Mouse (Mus musculus) kidney, postnatal 0 days (tissue): ENCODE results near the gene Kel. TPM values are rescaled to one million over a fixed set of nuclear protein-coding genes. Genes with fewer than 3 reads are reported as not detected.

Experiments used
- ATAC-seq: fragments of 200-750 bp; cut with Nextera tagmentation; replicated peaks from 2 replicates; pipeline ENCODE4 v1.8.0; 2017; ENCODE audit warnings: low read depth, moderate number of reproducible peaks, moderate TSS enrichment, moderate library complexity; ENCODE audit not compliant: low FRiP score
- DNase-seq: peaks from one replicate; pipeline ENCODE4 v3.0.0-alpha.2; 2016; ENCODE audit warnings: low spot score
- H3K27ac ChIP-seq: fragments of 300-500 bp; sonication (generic); 2 replicates; pipeline ENCODE4 v1.5.1; 2014; ENCODE audit warnings: mild to moderate bottlenecking
- H3K27me3 ChIP-seq: fragments of 300-500 bp; sonication (generic); 2 replicates; pipeline ENCODE4 v1.6.1; 2014; ENCODE audit warnings: low read length, mixed read lengths; ENCODE audit not compliant: insufficient read depth
- H3K36me3 ChIP-seq: fragments of 300-500 bp; sonication (generic); 2 replicates; pipeline ENCODE4 v1.6.1; 2014; ENCODE audit warnings: low read length, mixed read lengths; ENCODE audit not compliant: insufficient read depth
- H3K4me1 ChIP-seq: fragments of 300-500 bp; sonication (generic); replicated peaks from 2 replicates; pipeline ENCODE4 v1.6.1; 2014; ENCODE audit warnings: antibody characterized with exemption, low read length, mixed read lengths; ENCODE audit not compliant: insufficient read depth
- H3K4me2 ChIP-seq: fragments of 300-500 bp; sonication (generic); 2 replicates; pipeline ENCODE4 v1.6.1; 2014; ENCODE audit warnings: mild to moderate bottlenecking, low read length, moderate library complexity, mixed read lengths
- H3K4me3 ChIP-seq: fragments of 300-500 bp; sonication (generic); replicated peaks from 2 replicates; pipeline ENCODE4 v1.5.1; 2014; ENCODE audit warnings: low read depth, low read length
- H3K9ac ChIP-seq: fragments of 300-500 bp; sonication (generic); 2 replicates; pipeline ENCODE4 v1.6.1; 2014; ENCODE audit warnings: low read depth, low read length
- H3K9me3 ChIP-seq: fragments of 300-500 bp; sonication (generic); replicated peaks from 2 replicates; pipeline ENCODE4 v1.6.1; 2016; ENCODE audit warnings: low read length, inconsistent platforms, mixed read lengths
- CTCF ChIP-seq: IDR thresholded peaks from 2 replicates; pipeline ENCODE4 v1.5.1; 2016; ENCODE audit warnings: antibody characterized with exemption, low read depth, mild to moderate bottlenecking, moderate library complexity
- WGBS: fragments of 180-500 bp; shearing (Covaris S2); extraction: QIAGEN DNeasy Blood & Tissue Kit; methylation state at CpG from one replicate; pipeline ENCODE4 v1.1.7; 2014; 5-methylcytosine and 5-hydroxymethylcytosine counted together
- polyA plus RNA-seq: library from polyadenylated mRNA; unstranded; fragments of >200 nt; fragmentation: Nextera tagmentation; extraction: Ambion mirVana; gene quantifications from 2 replicates; pipeline ENCODE4 v1.2.1, GENCODE M21; 2015

Kel gene
- polyA plus RNA-seq, result 3.0 and 4.0 TPM in 2 replicates

DNA sequence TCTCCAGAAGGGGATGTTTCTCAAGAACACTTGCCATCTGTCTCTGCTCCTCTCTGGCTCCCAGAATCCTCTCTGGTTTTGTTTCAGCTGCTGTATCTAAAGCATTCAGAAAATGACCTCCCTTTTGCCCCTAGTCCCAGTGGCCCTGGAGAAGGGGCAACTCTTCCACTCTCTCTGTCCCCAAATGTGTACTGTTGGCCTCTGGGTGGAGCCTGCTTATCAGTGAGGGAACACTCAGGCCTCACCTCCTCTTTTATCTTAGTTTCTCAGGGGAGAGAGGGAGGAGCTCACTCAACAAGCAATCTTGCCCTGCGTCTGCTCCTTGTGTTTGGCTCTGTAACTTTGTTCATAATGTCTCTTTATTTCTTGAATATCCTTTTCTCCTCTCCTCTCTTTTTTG, at the start of gene Kel:
Gene Kel, minus strand, starts transcription at position 217 of the 400 bp plus-strand sequence.
- Histone ChIP-seq H3K27ac (no peak within 1 kb of the TSS), H3K4me2 (no peak within 1 kb of the TSS), H3K4me3 (no peak within 1 kb of the TSS), H3K27me3 (no peaks in the 10 kb centered on the region), H3K9ac (no peak within 1 kb of the TSS), H3K36me3 (no peaks in the 10 kb centered on the region), H3K4me1 (no peaks in the 10 kb centered on the region), H3K9me3 (no peaks in the 10 kb centered on the region)
- no peak for TF ChIP-seq CTCF
- WGBS, result 31% methylated on average over 1 of the region's 1 CpGs
- DNase-seq, result no peak
- no peak for ATAC-seq

- H3K36me3 ChIP-seq, result no peaks in the 10 kb centered on the region
- H3K27me3 ChIP-seq, result no peaks in the 10 kb centered on the region
- H3K4me3 ChIP-seq, result no peak overlapping the region
- no peak for TF ChIP-seq CTCF
- H3K4me1 ChIP-seq, result no peaks in the 10 kb centered on the region
- DNase-seq, result no peak
- no peak for ATAC-seq
- H3K27ac ChIP-seq, result no peak overlapping the region
- no peak overlapping the region for H3K9ac ChIP-seq
- no peak overlapping the region for H3K4me2 ChIP-seq
- WGBS, result 74% methylated on average over 5 of the region's 5 CpGs
- H3K9me3 ChIP-seq, result no peaks in the 10 kb centered on the region
Measured at GRCm38 (mm10) chr6:41744664-41745392, 40.7 kb upstream of the Kel start.

DNA sequence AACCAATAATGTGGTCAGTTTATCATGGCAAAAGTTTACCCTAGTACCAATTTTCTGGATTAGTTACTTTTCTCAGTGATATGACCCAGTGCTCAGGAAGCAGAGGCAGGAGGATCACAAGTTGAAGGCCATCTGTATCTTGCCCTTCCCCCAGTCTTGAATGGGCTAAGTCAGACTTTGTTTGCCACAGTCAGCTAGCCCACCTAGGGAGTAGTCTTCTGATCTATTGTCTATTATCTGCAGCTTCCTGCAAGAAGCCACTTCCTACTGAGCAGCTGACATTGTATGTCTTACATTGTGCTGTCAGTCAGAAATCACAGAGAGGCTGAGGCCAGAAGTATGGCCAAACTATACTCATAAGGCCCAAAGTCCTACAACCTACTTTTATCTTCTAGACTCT, 37.0 kb upstream of the Kel start:
- Histone ChIP-seq H3K9me3 (no peaks in the 10 kb centered on the region), H3K9ac (no peak overlapping the region), H3K27me3 (no peaks in the 10 kb centered on the region), H3K4me3 (no peak overlapping the region), H3K4me1 (no peaks in the 10 kb centered on the region), H3K27ac (no peak overlapping the region), H3K4me2 (no peak overlapping the region), H3K36me3 (no peaks in the 10 kb centered on the region)
- ATAC-seq (no peak), DNase-seq (no peak)
- TF ChIP-seq CTCF, result no peak

DNA sequence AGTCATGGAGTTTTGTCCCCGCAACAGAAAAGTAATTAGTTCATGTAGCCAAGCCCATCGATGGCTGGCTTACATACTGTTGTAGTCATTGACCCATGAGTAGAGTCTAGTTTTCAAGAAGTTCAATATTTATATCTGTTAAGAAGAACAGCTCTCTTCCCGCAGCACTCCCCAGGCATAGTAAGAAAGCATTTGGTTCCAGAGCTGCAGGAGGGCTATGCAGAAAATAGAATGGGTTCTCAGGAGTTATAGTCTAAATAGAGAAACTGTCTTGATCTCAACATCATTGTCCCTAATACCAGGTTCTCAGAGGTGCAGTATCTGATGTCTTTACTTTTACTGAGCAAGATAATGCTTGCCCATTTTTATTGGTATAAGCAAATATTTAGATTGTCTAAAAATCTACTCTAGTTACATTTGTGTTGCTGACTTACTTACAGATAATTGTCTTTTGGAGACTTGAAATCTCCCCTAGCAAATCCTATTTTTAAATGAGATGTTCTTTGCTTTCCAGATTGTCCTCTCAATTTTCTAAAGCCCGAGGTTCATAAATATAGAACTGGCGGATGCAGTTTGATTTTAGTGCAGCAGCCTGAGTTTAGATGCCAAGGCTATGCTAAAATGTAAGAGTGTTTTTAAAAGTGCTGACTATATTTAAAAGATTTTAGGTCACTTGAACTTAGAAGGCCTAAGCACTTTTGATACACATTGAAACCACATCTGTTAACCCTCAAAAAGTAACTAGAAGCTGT, 30.8 kb upstream of the Kel start:
- H3K9ac ChIP-seq, result no peak overlapping the region
- ATAC-seq (no peak), DNase-seq (no peak)
- H3K4me2 ChIP-seq, result no peak overlapping the region
- no peak for TF ChIP-seq CTCF
- H3K27ac ChIP-seq, result no peak overlapping the region
- no peaks in the 10 kb centered on the region for H3K9me3 ChIP-seq
- H3K4me1 ChIP-seq, result no peaks in the 10 kb centered on the region
- no peaks in the 10 kb centered on the region for H3K27me3 ChIP-seq
- 87% methylated on average over 5 of the region's 5 CpGs for WGBS
- H3K4me3 ChIP-seq, result no peak overlapping the region
- no peaks in the 10 kb centered on the region for H3K36me3 ChIP-seq

DNA sequence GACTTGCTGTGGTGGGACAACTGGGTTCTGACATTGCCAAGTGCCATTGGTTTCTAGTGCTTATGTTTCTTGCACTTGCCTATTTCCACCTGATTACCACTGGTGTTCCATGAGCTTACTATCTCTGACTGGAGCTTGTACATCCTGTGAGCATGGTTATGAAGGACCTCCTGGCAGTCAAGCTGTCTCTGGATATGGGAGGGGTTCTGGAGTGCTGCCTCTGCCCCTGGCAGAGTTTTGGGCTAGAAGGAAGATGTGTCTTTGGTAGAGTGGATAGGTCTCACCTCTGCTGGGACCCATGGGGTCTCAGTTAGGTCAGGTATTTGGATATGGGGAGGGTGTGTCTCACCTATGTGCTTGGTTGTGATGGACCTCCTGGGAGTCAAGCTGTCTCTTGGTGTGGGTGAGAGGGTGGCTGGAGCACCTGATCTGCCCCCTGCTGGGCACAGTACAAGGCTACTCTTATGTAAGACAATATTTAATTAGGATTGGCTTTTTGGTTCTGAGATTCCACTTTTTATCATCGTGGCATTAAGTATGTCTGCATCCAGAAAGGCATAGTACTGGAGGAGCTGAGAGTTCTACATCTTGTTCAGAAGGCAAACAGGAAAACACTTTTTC, 24.0 kb upstream of the Kel start:
- Histone ChIP-seq H3K27ac (no peak overlapping the region), H3K36me3 (no peaks in the 10 kb centered on the region), H3K4me1 (no peaks in the 10 kb centered on the region), H3K27me3 (no peaks in the 10 kb centered on the region), H3K9me3 (no peaks in the 10 kb centered on the region), H3K9ac (no peak overlapping the region), H3K4me2 (no peak overlapping the region), H3K4me3 (no peak overlapping the region)
- ATAC-seq, result no peak
- DNase-seq, result no peak
- 88% methylated on average over 1 of the region's 1 CpGs for WGBS
- TF ChIP-seq CTCF, result peak; percentile 46

GRCm38 (mm10) chr6:41721430-41721829, 17.3 kb upstream of the Kel start:
- no peaks in the 10 kb centered on the region for H3K36me3 ChIP-seq
- TF ChIP-seq CTCF, result no peak
- DNase-seq, result no peak
- H3K4me3 ChIP-seq, result no peak overlapping the region
- no peak for ATAC-seq
- no peak overlapping the region for H3K4me2 ChIP-seq
- no peak overlapping the region for H3K27ac ChIP-seq
- no peaks in the 10 kb centered on the region for H3K9me3 ChIP-seq
- H3K27me3 ChIP-seq, result no peaks in the 10 kb centered on the region
- H3K9ac ChIP-seq, result no peak overlapping the region
- H3K4me1 ChIP-seq, result no peaks in the 10 kb centered on the region
- 81% methylated on average over 2 of the region's 2 CpGs for WGBS
